Mouse (Mus musculus) embryonic facial prominence, embryonic 14.5 days (tissue): ENCODE data around the gene Olfr224. TPM values are rescaled to one million over a fixed set of nuclear protein-coding genes. Genes with fewer than 3 reads are reported as not detected.

Experiments used
- ATAC-seq: fragments of 200-750 bp; cut with Nextera tagmentation; 2 replicates; pipeline ENCODE4 v1.8.0; 2017; ENCODE audit warnings: low read depth, moderate number of reproducible peaks, moderate TSS enrichment
- DNase-seq: peaks from one replicate; pipeline ENCODE4 v3.0.0-alpha.2; 2015; ENCODE audit warnings: low spot score
- H3K27ac ChIP-seq: fragments of 300-500 bp; sonication (generic); replicated peaks from 2 replicates; pipeline ENCODE4 v1.5.1; 2014; ENCODE audit warnings: low read depth, mild to moderate bottlenecking, low read length, moderate library complexity
- H3K27me3 ChIP-seq: fragments of 300-500 bp; sonication (generic); replicated peaks from 2 replicates; pipeline ENCODE4 v1.6.1; 2014; ENCODE audit warnings: low read length; ENCODE audit not compliant: control insufficient read depth, insufficient read depth
- H3K36me3 ChIP-seq: fragments of 300-500 bp; sonication (generic); 2 replicates; pipeline ENCODE4 v1.6.1; 2014; ENCODE audit warnings: low read length, mixed read lengths; ENCODE audit not compliant: control insufficient read depth, insufficient read depth
- H3K4me1 ChIP-seq: fragments of 300-500 bp; sonication (generic); 2 replicates; pipeline ENCODE4 v1.6.1; 2014; ENCODE audit warnings: antibody characterized with exemption, low read length; ENCODE audit not compliant: control insufficient read depth, insufficient read depth
- H3K4me2 ChIP-seq: fragments of 300-500 bp; sonication (generic); 2 replicates; pipeline ENCODE4 v1.6.1; 2014; ENCODE audit warnings: low read depth, mild to moderate bottlenecking, low read length, moderate library complexity, mixed read lengths
- H3K4me3 ChIP-seq: fragments of 300-500 bp; sonication (generic); 2 replicates; pipeline ENCODE4 v1.5.1; 2014; ENCODE audit warnings: low read depth, mild to moderate bottlenecking, low read length
- H3K9ac ChIP-seq: fragments of 300-500 bp; sonication (generic); 2 replicates; pipeline ENCODE4 v1.6.1; 2014; ENCODE audit warnings: low read depth, mild to moderate bottlenecking, low read length, moderate library complexity, mixed read lengths
- H3K9me3 ChIP-seq: fragments of 300-500 bp; sonication (generic); 2 replicates; pipeline ENCODE4 v1.6.1; 2016; ENCODE audit warnings: low read length; ENCODE audit not compliant: control insufficient read depth
- WGBS: fragments of 180-500 bp; shearing (Covaris S2); extraction: QIAGEN DNeasy Blood & Tissue Kit; methylation state at CpG from one replicate; pipeline ENCODE4 v1.1.7; 2014; 5-methylcytosine and 5-hydroxymethylcytosine counted together
- polyA plus RNA-seq: library from polyadenylated mRNA; unstranded; fragments of >200 nt; fragmentation: Nextera tagmentation; extraction: Ambion mirVana; gene quantifications from 2 replicates; pipeline ENCODE4 v1.2.1, GENCODE M21; 2014

Olfr224 gene
- polyA plus RNA-seq: not detected in 2 replicates

- DNase-seq (peak; percentile 9), ATAC-seq (no peak)
- no peaks in the 10 kb centered on the region for H3K4me1 ChIP-seq
- no peaks in the 10 kb centered on the region for H3K9me3 ChIP-seq
- H3K27ac ChIP-seq: no peak within 1 kb of the TSS
- H3K4me3 ChIP-seq: no peak within 1 kb of the TSS
- no peak within 1 kb of the TSS for H3K4me2 ChIP-seq
- no peak within 1 kb of the TSS for H3K9ac ChIP-seq
- H3K27me3 ChIP-seq: no peaks in the 10 kb centered on the region
- WGBS: 67% methylated on average over 5 of the region's 5 CpGs
- H3K36me3 ChIP-seq: no peaks in the 10 kb centered on the region
These were observed at the start of gene Olfr224 for GRCm38 (mm10) chr11:58570405-58570804. Gene Olfr224 (minus strand): TSS chr11:58570553.

GRCm38 (mm10) chr11:58618793-58619192, 48.4 kb upstream of the Olfr224 start:
- Histone ChIP-seq H3K27ac (no peak overlapping the region), H3K9ac (no peak overlapping the region), H3K9me3 (no peaks in the 10 kb centered on the region), H3K4me3 (no peak overlapping the region), H3K36me3 (no peaks in the 10 kb centered on the region), H3K4me2 (no peak overlapping the region), H3K4me1 (no peaks in the 10 kb centered on the region), H3K27me3 (no peaks in the 10 kb centered on the region)
- DNase-seq: no peak
- 71% methylated on average over 6 of the region's 6 CpGs for WGBS
- no peak for ATAC-seq

- ATAC-seq: no peak
- Histone ChIP-seq H3K4me1 (no peaks in the 10 kb centered on the region), H3K9me3 (no peaks in the 10 kb centered on the region), H3K27me3 (no peaks in the 10 kb centered on the region), H3K9ac (no peak overlapping the region), H3K4me2 (no peak overlapping the region), H3K4me3 (no peak overlapping the region), H3K27ac (no peak overlapping the region), H3K36me3 (no peaks in the 10 kb centered on the region)
- DNase-seq: no peak
- WGBS: 70% methylated on average over 3 of the region's 3 CpGs
These were observed 48.0 kb upstream of the Olfr224 start for GRCm38 (mm10) chr11:58618369-58618768.

GRCm38 (mm10) chr11:58615975-58616374, 45.6 kb upstream of the Olfr224 start, which contains the start of gene 2210407C18Rik:
Gene 2210407C18Rik (minus strand): TSS chr11:58616075.
- 96% methylated on average over 4 of the region's 4 CpGs for WGBS
- DNase-seq: no peak

GRCm38 (mm10) chr11:58614526-58614925, 44.2 kb upstream of the Olfr224 start:
- no peak overlapping the region for H3K4me2 ChIP-seq
- ATAC-seq: no peak
- H3K9me3 ChIP-seq: no peaks in the 10 kb centered on the region
- no peak overlapping the region for H3K27ac ChIP-seq
- H3K4me1 ChIP-seq: no peaks in the 10 kb centered on the region
- no peaks in the 10 kb centered on the region for H3K27me3 ChIP-seq
- DNase-seq: no peak
- H3K9ac ChIP-seq: no peak overlapping the region
- H3K4me3 ChIP-seq: no peak overlapping the region
- no peaks in the 10 kb centered on the region for H3K36me3 ChIP-seq

More at GRCm38 (mm10) chr11:58615975-58616374, 45.6 kb upstream of the Olfr224 start, which contains the start of gene 2210407C18Rik:
- H3K27ac ChIP-seq: no peak within 1 kb of the TSS
- no peaks in the 10 kb centered on the region for H3K4me1 ChIP-seq
- H3K36me3 ChIP-seq: no peaks in the 10 kb centered on the region
- no peak within 1 kb of the TSS for H3K9ac ChIP-seq
- H3K9me3 ChIP-seq: no peaks in the 10 kb centered on the region
- H3K4me3 ChIP-seq: no peak within 1 kb of the TSS
- H3K4me2 ChIP-seq: no peak within 1 kb of the TSS
- ATAC-seq: no peak
- H3K27me3 ChIP-seq: no peaks in the 10 kb centered on the region

- Histone ChIP-seq H3K4me3 (no peak overlapping the region), H3K27ac (no peak overlapping the region), H3K4me2 (no peak overlapping the region), H3K36me3 (no peaks in the 10 kb centered on the region), H3K4me1 (no peaks in the 10 kb centered on the region), H3K9ac (no peak overlapping the region), H3K9me3 (no peaks in the 10 kb centered on the region), H3K27me3 (no peaks in the 10 kb centered on the region)
- 73% methylated on average over 3 of the region's 3 CpGs for WGBS
- peak; percentile 4 for DNase-seq
- ATAC-seq: no peak
These were observed 43.0 kb upstream of the Olfr224 start for GRCm38 (mm10) chr11:58613359-58613758.

GRCm38 (mm10) chr11:58607030-58607429, 36.7 kb upstream of the Olfr224 start:
- ATAC-seq (no peak), DNase-seq (no peak)
- Histone ChIP-seq H3K4me1 (no peaks in the 10 kb centered on the region), H3K36me3 (no peaks in the 10 kb centered on the region), H3K9me3 (no peaks in the 10 kb centered on the region), H3K4me3 (no peak overlapping the region), H3K27me3 (no peaks in the 10 kb centered on the region), H3K4me2 (no peak overlapping the region), H3K9ac (no peak overlapping the region), H3K27ac (no peak overlapping the region)
- 80% methylated on average over 6 of the region's 6 CpGs for WGBS

- H3K4me3 ChIP-seq: no peak overlapping the region
- WGBS: 85% methylated on average over 12 of the region's 12 CpGs
These were observed 36.0 kb upstream of the Olfr224 start for GRCm38 (mm10) chr11:58606177-58606919.

GRCm38 (mm10) chr11:58605228-58605627, 34.9 kb upstream of the Olfr224 start:
- no peaks in the 10 kb centered on the region for H3K4me1 ChIP-seq
- H3K9ac ChIP-seq: no peak overlapping the region
- no peaks in the 10 kb centered on the region for H3K9me3 ChIP-seq
- no peak overlapping the region for H3K4me3 ChIP-seq
- WGBS: 81% methylated on average over 3 of the region's 3 CpGs
- no peak overlapping the region for H3K4me2 ChIP-seq
- DNase-seq (no peak), ATAC-seq (no peak)
- no peak overlapping the region for H3K27ac ChIP-seq
- H3K36me3 ChIP-seq: no peaks in the 10 kb centered on the region
- no peaks in the 10 kb centered on the region for H3K27me3 ChIP-seq

More at GRCm38 (mm10) chr11:58606177-58606919, 36.0 kb upstream of the Olfr224 start:
- Histone ChIP-seq H3K27me3 (no peaks in the 10 kb centered on the region), H3K4me2 (no peak overlapping the region), H3K4me1 (no peaks in the 10 kb centered on the region), H3K9me3 (no peaks in the 10 kb centered on the region), H3K36me3 (no peaks in the 10 kb centered on the region), H3K9ac (no peak overlapping the region), H3K27ac (no peak overlapping the region)
- DNase-seq (no peak), ATAC-seq (no peak)
